8 mouse cellular contexts compared by ENCODE assay signal in genomic region chr7:80057781-80058180, GRCm38 (mm10). TPM values are rescaled to one million over a fixed set of nuclear protein-coding genes. Genes with fewer than 3 reads are reported as not detected.
DNase-seq lines count a peak whose midpoint lies in the region; ATAC-seq lines count a peak whose summit lies in the region.

No protein-coding gene starts in this region.

- WGBS in heart, embryonic 10.5 days: 51% methylated on average over 14 of the region's 14 CpGs
- 56% methylated on average over 14 of the region's 14 CpGs for WGBS in intestine, embryonic 14.5 days
- 9% methylated on average over 14 of the region's 14 CpGs for WGBS in midbrain, embryonic 14.5 days

- H3K9ac ChIP-seq in intestine, embryonic 14.5 days (ENCODE audit: low read length): no peak overlapping the region
- H3K9ac ChIP-seq in midbrain, embryonic 14.5 days (replicated peaks; ENCODE audit: low read length): no peak overlapping the region

- DNase-seq in heart, embryonic 10.5 days (ENCODE audit: low spot score): no peak
- no peak for DNase-seq in heart, postnatal 25 days (ENCODE audit: low spot score)
- DNase-seq in embryo, embryonic 10 days (ENCODE audit: low spot score): peak; percentile 69
- no peak for DNase-seq in intestine, embryonic 14.5 days (ENCODE audit: low spot score)
- DNase-seq in midbrain, embryonic 14.5 days: no peak
- no peak for DNase-seq in layer of hippocampus, postnatal 25 days (ENCODE audit: extremely low spot score in 1 of 2, low spot score in 1 of 2)
- DNase-seq in thymus, postnatal 10 days (ENCODE audit: low spot score in 2 of 2): no peak
- DNase-seq in layer of hippocampus, adult 9-10 months (ENCODE audit: low spot score): no peak

- no peak for ATAC-seq in intestine, embryonic 14.5 days (replicated peaks; ENCODE audit: low FRiP score, low TSS enrichment, low read depth)
- no peak for ATAC-seq in midbrain, embryonic 14.5 days (ENCODE audit: low FRiP score, low TSS enrichment)

- H3K36me3 ChIP-seq in heart, embryonic 10.5 days: 0 out of 2 replicates have a peak, but pooled peaks cover 5% of the 10 kb centered on the region
- no peaks in the 10 kb centered on the region for H3K36me3 ChIP-seq in intestine, embryonic 14.5 days (ENCODE audit: control insufficient read depth, insufficient read depth, low read length)
- 0 out of 2 replicates have a peak, but pooled peaks cover 5% of the 10 kb centered on the region for H3K36me3 ChIP-seq in midbrain, embryonic 14.5 days (ENCODE audit: control insufficient read depth, insufficient read depth, low read length)

- no peaks in the 10 kb centered on the region for H3K9me3 ChIP-seq in heart, embryonic 10.5 days
- no peaks in the 10 kb centered on the region for H3K9me3 ChIP-seq in intestine, embryonic 14.5 days (ENCODE audit: control insufficient read depth, low read length)
- no peaks in the 10 kb centered on the region for H3K9me3 ChIP-seq in midbrain, embryonic 14.5 days (ENCODE audit: control insufficient read depth, low read length)

- intact Hi-C loops in heart, postnatal 25 days (cut with DNase I): loop anchor here (2.0 kb wide), 1 partner anchor 29 kb away; no protein-coding TSS in a partner anchor

- H3K4me3 ChIP-seq in heart, embryonic 10.5 days: 0 out of 2 replicates have a peak overlapping the region, but pooled peaks have one; percentile 3
- H3K4me3 ChIP-seq in intestine, embryonic 14.5 days (ENCODE audit: low read depth, low read length): no peak overlapping the region
- H3K4me3 ChIP-seq in midbrain, embryonic 14.5 days (replicated peaks; ENCODE audit: low read depth, low read length): no peak overlapping the region

- peak overlapping the region; percentile 89 for H3K27ac ChIP-seq in heart, embryonic 10.5 days
- peak overlapping the region; percentile 70 for H3K27ac ChIP-seq in intestine, embryonic 14.5 days (ENCODE audit: low read depth)
- peak overlapping the region; percentile 66; the same call in 1 of the 2 replicates for H3K27ac ChIP-seq in midbrain, embryonic 14.5 days (replicated peaks; ENCODE audit: low read depth, low read length)

- H3K27me3 ChIP-seq in heart, embryonic 10.5 days (ENCODE audit: insufficient read depth, poor library complexity, severe bottlenecking): no peaks in the 10 kb centered on the region
- no peaks in the 10 kb centered on the region for H3K27me3 ChIP-seq in intestine, embryonic 14.5 days (replicated peaks; ENCODE audit: control insufficient read depth, insufficient read depth, low read length)
- H3K27me3 ChIP-seq in midbrain, embryonic 14.5 days (ENCODE audit: control insufficient read depth, insufficient read depth, low read length): no peaks in the 10 kb centered on the region

- H3K4me2 ChIP-seq in intestine, embryonic 14.5 days (ENCODE audit: low read length): no peak overlapping the region
- peak overlapping the region; percentile 17 for H3K4me2 ChIP-seq in midbrain, embryonic 14.5 days (ENCODE audit: low read length)

- peaks cover 71% of the 10 kb centered on the region for H3K4me1 ChIP-seq in heart, embryonic 10.5 days
- peaks cover 28% of the 10 kb centered on the region for H3K4me1 ChIP-seq in intestine, embryonic 14.5 days (replicated peaks; ENCODE audit: control insufficient read depth, insufficient read depth, low read length)
- peaks cover 39% of the 10 kb centered on the region for H3K4me1 ChIP-seq in midbrain, embryonic 14.5 days (ENCODE audit: control insufficient read depth, insufficient read depth, low read length)

RNA-seq across cellular contexts. Expression of gene Zfp710, which starts 33.2 kb away (rescaled TPM):
- 14.8 and 20.8 TPM in 2 replicates for polyA plus RNA-seq in heart, embryonic 10.5 days (2016; fragmentation: Nextera tagmentation; extraction: Ambion mirVana)
- 10 to 100 TPM; 27.7 to 29.9 TPM for total RNA-seq in heart, postnatal 25 days (2021)
- 16.9 and 18.9 TPM in 2 replicates for polyA plus RNA-seq in intestine, embryonic 14.5 days (2014; fragmentation: Nextera tagmentation; extraction: Ambion mirVana)
- 17.0 and 17.7 TPM in 2 replicates for polyA plus RNA-seq in midbrain, embryonic 14.5 days (2014; fragmentation: Nextera tagmentation; extraction: Ambion mirVana)
- 10 to 100 TPM; 20.9 to 22.9 TPM for total RNA-seq in layer of hippocampus, postnatal 25 days (2021)

RNA-seq across cellular contexts. Expression of gene Idh2, which starts 57.4 kb away (rescaled TPM):
- 830 and 1,266 TPM in 2 replicates for polyA plus RNA-seq in heart, embryonic 10.5 days (2016; fragmentation: Nextera tagmentation; extraction: Ambion mirVana)
- 1,000 to 10,000 TPM; 1,585 to 1,668 TPM for total RNA-seq in heart, postnatal 25 days (2021)
- 603 and 627 TPM in 2 replicates for polyA plus RNA-seq in intestine, embryonic 14.5 days (2014; fragmentation: Nextera tagmentation; extraction: Ambion mirVana)
- polyA plus RNA-seq in midbrain, embryonic 14.5 days (2014; fragmentation: Nextera tagmentation; extraction: Ambion mirVana): 203 and 232 TPM in 2 replicates
- total RNA-seq in layer of hippocampus, postnatal 25 days (2021): 10 to 100 TPM; 62.2 to 67.0 TPM
